Mouse (Mus musculus) liver, adult 2 months (tissue): ENCODE measurements around the gene Ppp1r3d. TPM values are rescaled to one million over a fixed set of nuclear protein-coding genes. Genes with fewer than 3 reads are reported as not detected.

Source experiments
- DNase-seq: peaks from one replicate; pipeline ENCODE4 v3.0.0-alpha.2; 2011; ENCODE audit warnings: low read depth, low spot score; ENCODE audit errors: extremely low read depth
- H3K27ac ChIP-seq: fragments of 200-500 bp; replicated peaks from 2 replicates; pipeline ENCODE4 v1.5.1; 2012; ENCODE audit warnings: low read depth, mild to moderate bottlenecking, control low read depth, inconsistent platforms, low read length; ENCODE audit not compliant: insufficient read depth
- H3K27me3 ChIP-seq: fragments of 200-500 bp; 2 replicates; pipeline ENCODE4 v1.6.1; 2012; ENCODE audit warnings: mild to moderate bottlenecking, moderate library complexity, low read length, inconsistent platforms; ENCODE audit not compliant: control insufficient read depth, insufficient read depth
- H3K36me3 ChIP-seq: fragments of 200-500 bp; 2 replicates; pipeline ENCODE4 v1.6.1; 2012; ENCODE audit warnings: low read length, inconsistent platforms; ENCODE audit not compliant: control insufficient read depth, insufficient read depth
- H3K4me1 ChIP-seq: fragments of 200-500 bp; 2 replicates; pipeline ENCODE4 v1.6.1; 2011; ENCODE audit warnings: low read length; ENCODE audit not compliant: control insufficient read depth, insufficient read depth
- H3K4me3 ChIP-seq: fragments of 200-500 bp; 2 replicates; pipeline ENCODE4 v1.5.1; 2011; ENCODE audit warnings: low read depth, mild to moderate bottlenecking, control low read depth, low read length, moderate library complexity; ENCODE audit not compliant: insufficient read depth
- H3K79me2 ChIP-seq: fragments of 200-500 bp; 2 replicates; pipeline ENCODE4 v1.6.1; 2012; ENCODE audit warnings: inconsistent platforms, mild to moderate bottlenecking, low read length, moderate library complexity; ENCODE audit not compliant: control insufficient read depth, insufficient read depth
- H3K9ac ChIP-seq: fragments of 200-500 bp; 2 replicates; pipeline ENCODE4 v1.6.1; 2012; ENCODE audit warnings: low read depth, mild to moderate bottlenecking, control low read depth, inconsistent platforms, low read length
- CTCF ChIP-seq: fragments of 200-500 bp; IDR thresholded peaks from 2 replicates; pipeline ENCODE4 v1.5.1; 2011; ENCODE audit warnings: low read depth, low read length, control low read depth
- POLR2A ChIP-seq: fragments of 200-500 bp; IDR thresholded peaks from 2 replicates; pipeline ENCODE4 v1.6.1; 2011; ENCODE audit warnings: low read length, control low read depth; ENCODE audit not compliant: insufficient read depth; ENCODE audit errors: extremely low read depth
- WGBS: fragments of 180-500 bp; shearing (Covaris S2); methylation state at CpG from one replicate; pipeline ENCODE4 v1.1.7; 2018; 5-methylcytosine and 5-hydroxymethylcytosine counted together
- polyA plus RNA-seq: library from polyadenylated mRNA; depleted of rRNA; stranded (reverse); fragments of >200 nt; gene quantifications from 2 replicates; pipeline ENCODE4 v1.2.3, GENCODE M21; 2012
- total RNA-seq: library from RNA; depleted of rRNA; stranded (reverse); fragments of >200 nt; gene quantifications from 2 replicates; pipeline ENCODE4 v1.2.3, GENCODE M21; 2014

Gene Ppp1r3d
- total and polyA plus RNA-seq, 2 experiments, result 0.18 to 0.21 TPM

DNA sequence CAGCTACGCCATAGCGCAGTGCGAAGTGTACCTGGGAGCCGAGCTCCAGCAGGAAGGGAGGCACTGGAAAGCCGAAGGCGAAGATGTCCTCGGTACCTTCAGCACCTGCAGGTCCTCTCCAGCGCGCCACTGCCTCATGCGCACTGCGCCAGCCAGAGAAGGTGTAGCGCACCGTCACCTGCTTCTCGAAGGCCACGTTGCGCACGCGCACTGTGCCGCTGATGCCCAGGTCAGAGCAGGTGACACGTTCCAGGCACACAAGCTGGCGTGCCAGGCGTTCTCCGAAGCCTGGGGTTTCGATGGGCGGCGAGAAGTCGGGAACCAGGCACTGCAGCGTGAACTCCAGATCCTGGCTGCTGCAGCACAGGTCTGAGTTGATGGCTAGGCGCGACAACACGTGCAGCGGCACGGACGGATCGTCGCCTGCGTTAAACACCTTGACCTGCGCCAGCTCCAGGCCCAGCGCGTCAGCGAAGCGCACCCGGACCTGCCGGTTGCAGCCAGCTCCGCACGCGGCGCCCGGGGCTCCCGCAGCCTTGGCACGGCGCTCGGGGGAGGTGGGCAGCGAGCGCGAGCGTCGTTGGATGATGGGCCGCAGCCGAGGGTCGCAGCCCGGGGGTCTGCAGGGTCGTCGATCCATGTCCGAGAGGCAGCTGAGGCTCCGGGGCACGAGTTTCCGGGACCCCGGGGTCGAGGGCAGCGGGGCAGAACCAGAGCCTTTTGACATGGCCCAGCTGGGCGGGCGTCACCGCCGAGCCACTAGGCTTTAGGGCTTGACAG is 601 bp downstream of the Ppp1r3d start:
- no peak for DNase-seq
- H3K27me3 ChIP-seq, result peaks cover 7% of the 10 kb centered on the region; the same call in 1 of the 2 replicates
- no peak overlapping the region for H3K27ac ChIP-seq
- peak overlapping the region; percentile 66 for H3K4me3 ChIP-seq
- no peaks in the 10 kb centered on the region; the same call in 1 of the 2 replicates for H3K4me1 ChIP-seq
- no peaks in the 10 kb centered on the region for H3K36me3 ChIP-seq
- TF ChIP-seq POLR2A (no peak), CTCF (no peak)
- H3K79me2 ChIP-seq, result no peaks in the 10 kb centered on the region
- WGBS, result 21% methylated on average over 75 of the region's 75 CpGs
- peak overlapping the region; percentile 64 for H3K9ac ChIP-seq

DNA sequence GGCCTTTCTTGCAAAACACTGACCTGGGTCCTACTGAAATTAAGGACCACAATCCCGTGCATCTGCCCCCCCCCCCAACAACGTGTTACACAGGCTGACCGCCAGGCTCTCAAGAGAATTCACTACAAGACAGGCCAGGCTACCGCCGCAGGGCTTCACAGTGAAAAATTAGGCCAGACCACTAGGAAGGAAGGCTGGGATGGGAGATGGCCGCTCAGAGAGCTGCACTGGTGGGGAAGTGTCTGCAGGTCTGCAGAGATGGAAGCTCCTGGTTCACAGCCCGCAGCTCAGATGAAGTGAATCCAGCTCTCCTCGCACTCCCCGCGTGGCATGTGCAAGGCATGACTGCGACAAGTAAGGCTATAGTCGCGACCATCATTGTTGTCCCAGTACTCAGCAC is 1.2 kb downstream of the Ppp1r3d start:
- DNase-seq, result no peak
- H3K4me1 ChIP-seq, result no peaks in the 10 kb centered on the region; the same call in 1 of the 2 replicates
- 75% methylated on average over 13 of the region's 13 CpGs for WGBS
- H3K27ac ChIP-seq, result no peak overlapping the region
- H3K27me3 ChIP-seq, result peaks cover 7% of the 10 kb centered on the region; the same call in 1 of the 2 replicates
- no peak overlapping the region for H3K9ac ChIP-seq
- no peaks in the 10 kb centered on the region for H3K79me2 ChIP-seq
- H3K4me3 ChIP-seq, result no peak overlapping the region
- TF ChIP-seq POLR2A (no peak), CTCF (no peak)
- H3K36me3 ChIP-seq, result no peaks in the 10 kb centered on the region

- WGBS, result 72% methylated on average over 6 of the region's 6 CpGs
- peaks cover 7% of the 10 kb centered on the region; the same call in 1 of the 2 replicates for H3K27me3 ChIP-seq
- no peaks in the 10 kb centered on the region for H3K79me2 ChIP-seq
- no peaks in the 10 kb centered on the region for H3K36me3 ChIP-seq
- H3K4me1 ChIP-seq, result no peaks in the 10 kb centered on the region; the same call in 1 of the 2 replicates
- H3K4me3 ChIP-seq, result no peak overlapping the region
- H3K27ac ChIP-seq, result no peak overlapping the region
- DNase-seq, result peak; percentile 8
- H3K9ac ChIP-seq, result no peak overlapping the region
- no peak for TF ChIP-seq POLR2A
- no peak for TF ChIP-seq CTCF
Observed at GRCm38 (mm10) chr2:178412598-178412997, 1.7 kb downstream of the Ppp1r3d start.

GRCm38 (mm10) chr2:178410286-178410685 is 4.0 kb downstream of the Ppp1r3d start:
- no peak overlapping the region for H3K27ac ChIP-seq
- TF ChIP-seq CTCF, result no peak
- TF ChIP-seq POLR2A, result no peak
- WGBS, result 77% methylated on average over 6 of the region's 6 CpGs

DNA sequence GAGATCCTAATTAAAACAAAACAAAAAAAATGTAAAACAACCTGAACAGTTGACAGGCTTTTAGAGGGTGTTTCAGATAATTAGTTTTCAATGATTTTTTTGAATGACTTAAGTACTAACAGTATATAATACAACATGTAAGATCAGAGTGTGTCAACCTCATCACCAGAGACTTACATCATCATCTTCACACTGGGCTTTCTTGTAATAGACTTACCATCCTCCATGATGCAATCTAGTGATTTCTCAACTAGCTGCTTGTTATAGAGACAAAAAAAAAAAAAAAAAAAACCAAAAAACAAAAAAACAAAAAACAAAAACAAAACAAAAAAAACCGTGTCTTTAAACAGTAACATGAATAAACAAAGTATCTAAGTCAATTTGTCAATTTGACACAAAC is 5.2 kb downstream of the Ppp1r3d start:
- TF ChIP-seq POLR2A (no peak), CTCF (no peak)
- 33% methylated on average over 1 of the region's 1 CpGs for WGBS
- DNase-seq, result no peak
- no peaks in the 10 kb centered on the region for H3K36me3 ChIP-seq
- no peaks in the 10 kb centered on the region for H3K4me1 ChIP-seq
- H3K27ac ChIP-seq, result no peak overlapping the region
- H3K4me3 ChIP-seq, result no peak overlapping the region
- H3K27me3 ChIP-seq, result peaks cover 14% of the 10 kb centered on the region
- H3K79me2 ChIP-seq, result no peaks in the 10 kb centered on the region
- no peak overlapping the region for H3K9ac ChIP-seq

More at GRCm38 (mm10) chr2:178410286-178410685, 4.0 kb downstream of the Ppp1r3d start:
- H3K27me3 ChIP-seq, result peaks cover 16% of the 10 kb centered on the region
- H3K4me3 ChIP-seq, result no peak overlapping the region
- DNase-seq, result no peak
- no peaks in the 10 kb centered on the region for H3K36me3 ChIP-seq
- no peak overlapping the region for H3K9ac ChIP-seq
- no peaks in the 10 kb centered on the region; the same call in 1 of the 2 replicates for H3K4me1 ChIP-seq
- H3K79me2 ChIP-seq, result no peaks in the 10 kb centered on the region
